13 mouse cellular contexts compared by ENCODE assay signal in the genomic region with DNA sequence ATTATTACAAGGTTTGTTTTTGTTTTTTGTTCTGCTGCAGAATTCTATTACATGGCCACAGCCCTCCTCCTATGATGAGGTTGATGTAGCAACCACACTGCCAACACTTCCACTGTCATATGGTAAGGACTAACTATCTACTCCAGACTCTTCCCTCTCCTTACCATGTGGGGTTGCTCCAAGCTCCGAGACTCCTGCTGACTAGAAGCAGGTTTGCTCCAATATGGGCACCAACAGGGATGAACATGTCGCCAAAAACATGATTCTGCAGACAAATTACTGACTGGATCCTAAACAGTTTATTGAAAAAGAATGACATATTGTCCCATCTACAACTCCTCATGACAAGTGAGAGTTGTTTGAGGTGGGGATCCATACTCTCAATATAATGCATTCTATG.
"Had no signal": no experiment of that assay in that cellular context is flagged by ENCODE, and none has a peak within 500 bp of the region (broad histone marks: within the 10 kb centered on the region; RNA-seq: fewer than 3 reads in every experiment).

No protein-coding gene starts in this region.

- DNase-seq: lung, adult 18-20 months; lung, embryonic 14.5 days; lung, postnatal 10 days; lung, postnatal 4 days; midbrain, embryonic 14.5 days; retina, postnatal 1 day; right cerebral cortex, adult 18-20 months; right cerebral cortex, postnatal 25 days; right cerebral cortex, postnatal 4 days; spleen, adult 18-20 months; thymus, adult 18-20 months; thymus, postnatal 14 days; thymus, postnatal 36 days had no signal
